Mouse (Mus musculus) cerebral cortex, adult 2 months (tissue): ENCODE results near the gene Gm10337.

Experiments
- WGBS: fragments of 180-500 bp; shearing (Covaris S2); methylation state at CpG from one replicate; pipeline ENCODE4 v1.1.7; 2018; 5-methylcytosine and 5-hydroxymethylcytosine counted together

Gene Gm10337

GRCm38 (mm10) chr15:102518859-102519201 is 15.3 kb downstream of the Gm10337 start:
- WGBS: 7% methylated on average over 9 of the region's 9 CpGs

- WGBS: 34% methylated on average over 17 of the region's 17 CpGs
Measured at GRCm38 (mm10) chr15:102519211-102520141, 16.0 kb downstream of the Gm10337 start.

- WGBS: 69% methylated on average over 4 of the region's 4 CpGs
Measured at GRCm38 (mm10) chr15:102520416-102520815, 16.9 kb downstream of the Gm10337 start.

GRCm38 (mm10) chr15:102521480-102521879 is 18.0 kb downstream of the Gm10337 start:
- WGBS: 87% methylated on average over 4 of the region's 4 CpGs

- 5% methylated on average over 3 of the region's 3 CpGs for WGBS
Measured at GRCm38 (mm10) chr15:102524892-102525485, 21.5 kb downstream of the Gm10337 start, which contains the start of gene Npff. TSS of gene Npff (minus strand) at chr15:102524942.

- WGBS: 62% methylated on average over 6 of the region's 6 CpGs
Measured at GRCm38 (mm10) chr15:102526111-102527002, 22.8 kb downstream of the Gm10337 start.

- WGBS: 68% methylated on average over 3 of the region's 3 CpGs
Measured at GRCm38 (mm10) chr15:102527936-102528335, 24.4 kb downstream of the Gm10337 start.

GRCm38 (mm10) chr15:102528396-102528795 is 24.9 kb downstream of the Gm10337 start:
- 100% methylated on average over 1 of the region's 1 CpGs for WGBS

- 78% methylated on average over 4 of the region's 4 CpGs for WGBS
Measured at GRCm38 (mm10) chr15:102530566-102530965, 27.0 kb downstream of the Gm10337 start.

GRCm38 (mm10) chr15:102531586-102531985 is 28.1 kb downstream of the Gm10337 start:
- WGBS: 93% methylated on average over 4 of the region's 4 CpGs

- 56% methylated on average over 3 of the region's 3 CpGs for WGBS
Measured at GRCm38 (mm10) chr15:102532106-102532900, 28.8 kb downstream of the Gm10337 start.

- WGBS: 90% methylated on average over 7 of the region's 7 CpGs
Measured at GRCm38 (mm10) chr15:102533926-102534325, 30.4 kb downstream of the Gm10337 start.

GRCm38 (mm10) chr15:102544801-102545200 is 41.3 kb downstream of the Gm10337 start:
- WGBS: 75% methylated on average over 4 of the region's 4 CpGs

- 82% methylated on average over 3 of the region's 3 CpGs for WGBS
Measured at GRCm38 (mm10) chr15:102546246-102546645, 42.7 kb downstream of the Gm10337 start.

GRCm38 (mm10) chr15:102546677-102547427 is 43.3 kb downstream of the Gm10337 start:
- WGBS: 38% methylated on average over 3 of the region's 3 CpGs

GRCm38 (mm10) chr15:102547478-102547877 is 44.0 kb downstream of the Gm10337 start:
- 49% methylated on average over 3 of the region's 3 CpGs for WGBS

- 97% methylated on average over 5 of the region's 5 CpGs for WGBS
Measured at GRCm38 (mm10) chr15:102552599-102552998, 49.1 kb downstream of the Gm10337 start.
